Mouse (Mus musculus) forebrain, embryonic 13.5 days (tissue): ENCODE measurements at regions not wholly inside any gene's neighbourhood (a gene's known extent, or its start where the extent isn't known, plus 50 kb on each side); places are given as distances from the start of the nearest gene placed in this dataset.

ENCODE experiments used
- ATAC-seq: fragments of 200-750 bp; cut with Nextera tagmentation; 2 replicates; pipeline ENCODE4 v1.8.0; 2017
- H3K27ac ChIP-seq: fragments of 300-500 bp; sonication (generic); 2 replicates; pipeline ENCODE4 v1.5.1; 2015; ENCODE audit warnings: inconsistent platforms, mild to moderate bottlenecking, moderate library complexity
- H3K27me3 ChIP-seq: fragments of 300-500 bp; sonication (generic); 2 replicates; pipeline ENCODE4 v1.6.1; 2015; ENCODE audit warnings: mild to moderate bottlenecking, inconsistent platforms
- H3K36me3 ChIP-seq: fragments of 300-500 bp; sonication (generic); 2 replicates; pipeline ENCODE4 v1.6.1; 2015; ENCODE audit warnings: mild to moderate bottlenecking, inconsistent platforms; ENCODE audit not compliant: poor library complexity, severe bottlenecking
- H3K4me1 ChIP-seq: fragments of 300-500 bp; sonication (generic); 2 replicates; pipeline ENCODE4 v1.6.1; 2015; ENCODE audit warnings: inconsistent platforms
- H3K4me2 ChIP-seq: fragments of 300-500 bp; sonication (generic); 2 replicates; pipeline ENCODE4 v1.6.1; 2015; ENCODE audit warnings: inconsistent platforms, mild to moderate bottlenecking, moderate library complexity
- H3K4me3 ChIP-seq: fragments of 300-500 bp; sonication (generic); 2 replicates; pipeline ENCODE4 v1.5.1; 2015; ENCODE audit warnings: mild to moderate bottlenecking, inconsistent platforms
- H3K9ac ChIP-seq: fragments of 300-500 bp; sonication (generic); 2 replicates; pipeline ENCODE4 v1.6.1; 2015; ENCODE audit warnings: mild to moderate bottlenecking, inconsistent platforms
- H3K9me3 ChIP-seq: fragments of 300-500 bp; sonication (generic); replicated peaks from 2 replicates; pipeline ENCODE4 v1.6.1; 2016; ENCODE audit warnings: inconsistent platforms
- WGBS: fragments of 180-500 bp; shearing (Covaris S2); methylation state at CpG from one replicate; pipeline ENCODE4 v1.1.7; 2015; 5-methylcytosine and 5-hydroxymethylcytosine counted together

GRCm38 (mm10) chr11:6890450-6890849, 53.0 kb upstream of the Gm11983 start:
- no peak for ATAC-seq
- WGBS = 85% methylated on average over 5 of the region's 5 CpGs
- H3K9me3 ChIP-seq = no peaks in the 10 kb centered on the region

GRCm38 (mm10) chr11:6889660-6890185, 52.3 kb upstream of the Gm11983 start:
- no peak overlapping the region for H3K4me2 ChIP-seq
- H3K27me3 ChIP-seq = no peaks in the 10 kb centered on the region
- ATAC-seq = peak; percentile 82
- H3K4me1 ChIP-seq = 0 out of 2 replicates have a peak, but pooled peaks cover 5% of the 10 kb centered on the region
- H3K9me3 ChIP-seq = no peaks in the 10 kb centered on the region
- 65% methylated on average over 8 of the region's 8 CpGs for WGBS
- no peak overlapping the region for H3K9ac ChIP-seq
- no peak overlapping the region for H3K4me3 ChIP-seq
- no peak overlapping the region for H3K27ac ChIP-seq
- H3K36me3 ChIP-seq = no peaks in the 10 kb centered on the region

More at GRCm38 (mm10) chr11:6890450-6890849, 53.0 kb upstream of the Gm11983 start:
- no peak overlapping the region for H3K9ac ChIP-seq
- no peak overlapping the region for H3K4me3 ChIP-seq
- no peak overlapping the region for H3K27ac ChIP-seq
- H3K36me3 ChIP-seq = no peaks in the 10 kb centered on the region
- no peaks in the 10 kb centered on the region for H3K27me3 ChIP-seq
- H3K4me2 ChIP-seq = no peak overlapping the region
- H3K4me1 ChIP-seq = 0 out of 2 replicates have a peak, but pooled peaks cover 10% of the 10 kb centered on the region

- H3K4me1 ChIP-seq = 0 out of 2 replicates have a peak, but pooled peaks cover 2% of the 10 kb centered on the region
- 0 out of 2 replicates have a peak, but pooled peaks have one; percentile 36 for ATAC-seq
- no peak overlapping the region for H3K4me2 ChIP-seq
- no peak overlapping the region for H3K27ac ChIP-seq
- H3K27me3 ChIP-seq = no peaks in the 10 kb centered on the region
- H3K4me3 ChIP-seq = no peak overlapping the region
- no peak overlapping the region for H3K9ac ChIP-seq
- WGBS = 94% methylated on average over 5 of the region's 5 CpGs
- H3K9me3 ChIP-seq = no peaks in the 10 kb centered on the region
- no peaks in the 10 kb centered on the region for H3K36me3 ChIP-seq
Observed at GRCm38 (mm10) chr11:6889120-6889519, 51.7 kb upstream of the Gm11983 start.
